Mouse (Mus musculus) C2C12 (cell line): ENCODE measurements around the gene Rims4. TPM values are rescaled to one million over a fixed set of nuclear protein-coding genes. Genes with fewer than 3 reads are reported as not detected.

ENCODE experiments used
- H3K27me3 ChIP-seq: one replicate; pipeline ENCODE4 v1.6.1; 2011; ENCODE audit not compliant: control insufficient read depth, insufficient read depth, insufficient read length
- H3K36me3 ChIP-seq: one replicate; pipeline ENCODE4 v1.6.1; 2011; ENCODE audit not compliant: control insufficient read depth, insufficient read depth
- H3K4me3 ChIP-seq: one replicate; pipeline ENCODE4 v1.5.1; 2011; ENCODE audit warnings: mild to moderate bottlenecking, control low read depth; ENCODE audit not compliant: poor library complexity, insufficient read depth, severe bottlenecking
- H3K79me2 ChIP-seq: one replicate; pipeline ENCODE4 v1.6.1; 2011; ENCODE audit not compliant: control insufficient read depth, insufficient read depth
- H3K79me3 ChIP-seq: one replicate; pipeline ENCODE4 v1.6.1; 2011; ENCODE audit warnings: low read depth, control low read depth
- H3ac ChIP-seq: one replicate; pipeline ENCODE3; 2011; ENCODE audit warnings: low read depth; ENCODE audit not compliant: control insufficient read depth, insufficient read length
- CEBPB ChIP-seq: IDR thresholded peaks from one replicate; pipeline ENCODE4 v1.6.1; 2011; ENCODE audit warnings: low read depth, mild to moderate bottlenecking, control low read depth, moderate library complexity
- CTCF ChIP-seq: IDR thresholded peaks from one replicate; pipeline ENCODE4 v1.5.1; 2011; ENCODE audit not compliant: control insufficient read depth, insufficient read depth, insufficient read length
- FOSL1 ChIP-seq: IDR thresholded peaks from one replicate; pipeline ENCODE4 v1.8.0; 2011; ENCODE audit warnings: mild to moderate bottlenecking, low read length; ENCODE audit not compliant: poor library complexity, insufficient read depth, severe bottlenecking
- MAX ChIP-seq: IDR thresholded peaks from one replicate; pipeline ENCODE4 v1.6.1; 2011; ENCODE audit warnings: mild to moderate bottlenecking, control low read depth
- MYOD1 ChIP-seq: IDR thresholded peaks from one replicate; pipeline ENCODE4 v1.6.1; 2011; ENCODE audit warnings: low read depth; ENCODE audit not compliant: control insufficient read depth, insufficient read length
- MYOG ChIP-seq: IDR thresholded peaks from one replicate; pipeline ENCODE4 v1.6.1; 2011; ENCODE audit not compliant: control insufficient read depth, insufficient read length; ENCODE audit errors: extremely low read depth
- USF1 ChIP-seq: IDR thresholded peaks from one replicate; pipeline ENCODE4 v1.6.1; 2011; ENCODE audit warnings: low read depth, mild to moderate bottlenecking, control low read depth, moderate library complexity
- polyA plus RNA-seq: library from polyadenylated mRNA; unstranded; fragments of >200 nt; fragmentation: generic; extraction: Trizol; gene quantifications from one replicate; pipeline ENCODE4 v1.2.1, GENCODE M21; 2012; ENCODE audit warnings: missing spikeins

The Rims4 gene
- polyA plus RNA-seq, 1 experiment, result not detected

- H3K79me3 ChIP-seq, result no peaks in the 10 kb centered on the region
- no peaks in the 10 kb centered on the region for H3K36me3 ChIP-seq
- H3K79me2 ChIP-seq, result no peaks in the 10 kb centered on the region
- peaks cover 46% of the 10 kb centered on the region for H3K27me3 ChIP-seq
- no peak overlapping the region for H3ac ChIP-seq
- TF ChIP-seq USF1 (no peak), MYOG (no peak), MYOD1 (no peak), CTCF (no peak)
- no peak overlapping the region for H3K4me3 ChIP-seq
Measured at GRCm38 (mm10) chr2:163947976-163948375, 29.5 kb upstream of the Rims4 start.

DNA sequence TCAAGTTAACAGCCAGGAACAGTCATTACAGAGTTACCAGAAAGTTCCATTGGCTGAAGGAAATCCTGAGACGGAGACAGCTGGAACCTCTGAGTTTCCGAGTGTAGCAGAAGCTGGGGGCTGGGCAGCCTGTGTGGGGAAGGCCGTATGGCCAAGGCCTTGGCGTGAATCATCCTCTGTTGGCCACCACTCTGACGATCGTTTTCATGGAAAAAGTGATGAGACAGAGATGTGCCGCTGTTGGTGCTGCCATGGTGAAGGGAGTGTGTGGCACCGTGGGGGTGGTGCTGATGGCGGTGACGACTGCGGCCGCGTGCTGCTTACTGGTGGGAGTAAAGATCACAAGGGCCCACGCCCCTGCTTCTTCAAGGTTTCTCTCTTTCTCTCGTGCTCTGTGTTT is 27.7 kb upstream of the Rims4 start:
- Histone ChIP-seq H3K79me3 (no peaks in the 10 kb centered on the region), H3K79me2 (no peaks in the 10 kb centered on the region), H3K4me3 (no peak overlapping the region), H3K36me3 (no peaks in the 10 kb centered on the region), H3ac (no peak overlapping the region), H3K27me3 (peaks cover 50% of the 10 kb centered on the region)
- no peak for TF ChIP-seq MAX
- no peak for TF ChIP-seq MYOD1
- no peak for TF ChIP-seq USF1
- no peak for TF ChIP-seq MYOG
- TF ChIP-seq CTCF, result no peak
- no peak for TF ChIP-seq FOSL1
- TF ChIP-seq CEBPB, result no peak

DNA sequence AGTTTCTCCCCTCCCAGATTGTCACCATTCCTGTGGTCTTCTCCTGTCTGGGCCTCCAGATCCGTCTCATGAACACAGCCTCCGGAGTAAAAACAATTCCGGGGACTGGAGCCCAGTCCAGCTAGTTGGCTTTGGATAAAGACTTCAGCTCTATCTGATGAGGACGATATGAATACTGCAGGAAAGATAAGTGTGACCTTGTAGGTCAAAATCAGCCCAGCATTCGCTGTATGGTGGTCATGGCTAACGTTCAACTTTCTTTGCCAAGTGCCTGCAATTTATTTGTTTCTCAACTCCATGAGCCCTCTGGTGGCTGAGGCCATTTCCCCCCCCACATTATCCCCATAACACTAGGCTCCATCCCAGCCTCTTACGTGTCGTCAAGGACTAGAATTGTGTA is 26.0 kb upstream of the Rims4 start:
- H3K4me3 ChIP-seq, result no peak overlapping the region
- H3K36me3 ChIP-seq, result no peaks in the 10 kb centered on the region
- no peaks in the 10 kb centered on the region for H3K79me3 ChIP-seq
- H3ac ChIP-seq, result no peak overlapping the region
- TF ChIP-seq CEBPB, result no peak
- no peak for TF ChIP-seq MYOG
- TF ChIP-seq MYOD1, result no peak
- no peak for TF ChIP-seq USF1
- TF ChIP-seq CTCF, result no peak
- no peak for TF ChIP-seq MAX
- TF ChIP-seq FOSL1, result no peak
- peaks cover 47% of the 10 kb centered on the region for H3K27me3 ChIP-seq
- H3K79me2 ChIP-seq, result no peaks in the 10 kb centered on the region

DNA sequence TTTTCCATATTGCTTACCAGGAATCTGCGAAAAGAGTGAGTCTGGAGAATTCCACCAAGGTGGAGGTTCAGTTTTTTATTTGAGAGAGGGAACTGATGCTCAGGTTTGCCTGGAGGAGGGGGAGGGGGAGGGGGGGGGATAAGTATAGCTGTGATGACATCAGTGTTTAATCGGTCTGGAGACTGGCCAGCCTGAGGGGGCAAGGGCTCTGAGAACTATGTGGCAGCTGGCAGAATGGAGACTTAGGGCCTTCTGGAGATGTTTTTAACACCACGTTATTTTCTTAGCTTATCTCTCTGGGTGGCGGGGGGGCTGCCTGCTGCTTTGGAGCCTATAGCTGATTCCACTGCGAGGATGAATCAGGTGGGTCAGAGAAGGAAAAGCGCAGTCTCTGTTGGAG is 24.6 kb upstream of the Rims4 start:
- no peak overlapping the region for H3K4me3 ChIP-seq
- H3K36me3 ChIP-seq, result no peaks in the 10 kb centered on the region
- H3K79me3 ChIP-seq, result no peaks in the 10 kb centered on the region
- peaks cover 44% of the 10 kb centered on the region for H3K27me3 ChIP-seq
- no peak overlapping the region for H3ac ChIP-seq
- H3K79me2 ChIP-seq, result no peaks in the 10 kb centered on the region
- no peak for TF ChIP-seq CTCF
- no peak for TF ChIP-seq MYOG
- no peak for TF ChIP-seq USF1
- TF ChIP-seq CEBPB, result no peak
- TF ChIP-seq FOSL1, result no peak
- TF ChIP-seq MYOD1, result no peak
- TF ChIP-seq MAX, result no peak

- no peaks in the 10 kb centered on the region for H3K79me2 ChIP-seq
- no peaks in the 10 kb centered on the region for H3K36me3 ChIP-seq
- peaks cover 27% of the 10 kb centered on the region for H3K27me3 ChIP-seq
- H3K4me3 ChIP-seq, result no peak overlapping the region
- no peaks in the 10 kb centered on the region for H3K79me3 ChIP-seq
- TF ChIP-seq CEBPB, result no peak
- no peak for TF ChIP-seq CTCF
- TF ChIP-seq MYOD1, result no peak
- no peak for TF ChIP-seq MYOG
- TF ChIP-seq USF1, result no peak
- no peak for TF ChIP-seq FOSL1
- TF ChIP-seq MAX, result no peak
- no peak overlapping the region for H3ac ChIP-seq
Measured at GRCm38 (mm10) chr2:163939522-163939921, 21.0 kb upstream of the Rims4 start.

DNA sequence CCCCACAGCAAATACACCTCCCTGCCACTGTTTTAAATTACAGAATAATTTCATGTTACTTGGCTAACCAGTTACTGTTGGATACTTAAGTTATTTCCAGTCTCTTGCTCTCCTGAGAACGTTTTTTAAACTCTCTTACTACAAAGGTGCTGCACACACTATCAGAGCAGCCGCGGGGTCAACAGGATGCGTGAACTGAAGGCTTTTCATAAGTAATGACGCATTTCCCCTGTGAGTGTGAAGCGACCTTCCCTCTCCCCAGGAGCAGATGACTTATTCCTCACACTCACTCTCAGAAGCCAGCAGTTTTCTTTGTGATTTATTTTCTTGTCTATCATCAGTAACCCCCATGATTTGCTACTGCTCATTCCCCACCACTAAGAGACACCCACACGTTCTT is 13.7 kb upstream of the Rims4 start:
- H3K27me3 ChIP-seq, result peaks cover 25% of the 10 kb centered on the region
- H3K36me3 ChIP-seq, result no peaks in the 10 kb centered on the region
- H3ac ChIP-seq, result no peak overlapping the region
- no peaks in the 10 kb centered on the region for H3K79me2 ChIP-seq
- no peaks in the 10 kb centered on the region for H3K79me3 ChIP-seq
- no peak for TF ChIP-seq USF1
- no peak for TF ChIP-seq FOSL1
- TF ChIP-seq CTCF, result no peak
- TF ChIP-seq CEBPB, result no peak
- TF ChIP-seq MYOG, result no peak
- no peak for TF ChIP-seq MYOD1
- TF ChIP-seq MAX, result no peak
- H3K4me3 ChIP-seq, result no peak overlapping the region
